Mouse (Mus musculus) heart, adult 2 months (tissue): ENCODE measurements around the gene Msantd2. TPM values are rescaled to one million over a fixed set of nuclear protein-coding genes. Genes with fewer than 3 reads are reported as not detected.

Experiments
- DNase-seq, 2 experiments: peaks; one replicate each; pipeline ENCODE4 v3.0.0; 2021
- H3K27ac ChIP-seq: fragments of 200-600 bp; 2 replicates; pipeline ENCODE4 v1.8.1; 2022
- H3K27me3 ChIP-seq: fragments of 200-500 bp; 2 replicates; pipeline ENCODE4 v1.6.1; 2012; ENCODE audit warnings: mild to moderate bottlenecking, low read length, inconsistent platforms, mixed read lengths; ENCODE audit not compliant: control insufficient read depth, insufficient read depth
- H3K36me3 ChIP-seq: fragments of 200-500 bp; 2 replicates; pipeline ENCODE4 v1.6.1; 2012; ENCODE audit warnings: low read length, inconsistent platforms; ENCODE audit not compliant: control insufficient read depth, insufficient read depth
- H3K4me1 ChIP-seq: fragments of 200-500 bp; 2 replicates; pipeline ENCODE4 v1.6.1; 2011; ENCODE audit warnings: low read length; ENCODE audit not compliant: control insufficient read depth, insufficient read depth
- H3K4me3 ChIP-seq: fragments of 200-600 bp; 2 replicates; pipeline ENCODE4 v1.8.1; 2022
- H3K79me2 ChIP-seq: fragments of 200-500 bp; replicated peaks from 2 replicates; pipeline ENCODE4 v1.6.1; 2012; ENCODE audit warnings: mild to moderate bottlenecking, inconsistent platforms, low read length, moderate library complexity, mixed read lengths; ENCODE audit not compliant: control insufficient read depth, insufficient read depth
- H3K9ac ChIP-seq: fragments of 200-500 bp; 2 replicates; pipeline ENCODE4 v1.6.1; 2012; ENCODE audit warnings: low read depth, mild to moderate bottlenecking, control low read depth, inconsistent platforms, low read length, mixed read lengths
- CTCF ChIP-seq: fragments of 200-600 bp; IDR thresholded peaks from 2 replicates; pipeline ENCODE4 v1.8.1; 2022; ENCODE audit warnings: antibody characterized with exemption, mild to moderate bottlenecking, moderate library complexity
- EP300 ChIP-seq: fragments of 200-500 bp; IDR thresholded peaks from 2 replicates; pipeline ENCODE4 v1.6.1; 2011; ENCODE audit warnings: low read depth, low read length, control low read depth; ENCODE audit not compliant: insufficient read depth
- POLR2A ChIP-seq: fragments of 200-500 bp; IDR thresholded peaks from 2 replicates; pipeline ENCODE4 v1.6.1; 2011; ENCODE audit warnings: mild to moderate bottlenecking, low read depth, low read length, control low read depth; ENCODE audit not compliant: insufficient read depth
- WGBS: fragments of 180-500 bp; shearing (Covaris S2); methylation state at CpG from one replicate; pipeline ENCODE4 v1.1.7; 2018; 5-methylcytosine and 5-hydroxymethylcytosine counted together
- intact Hi-C: fragments of 180-260 bp; cut with DNase I; formaldehyde crosslinking; loops from one replicate; pipeline ENCODE4 v1.15.1; 2025
- long read RNA-seq: library from polyadenylated mRNA; stranded (forward); transcript quantifications from one replicate; pipeline ENCODE4 v2.0.0, GENCODE M21; 2021
- polyA plus RNA-seq: library from polyadenylated mRNA; depleted of rRNA; stranded (reverse); fragments of >200 nt; gene quantifications from 2 replicates; pipeline ENCODE4 v1.2.3, GENCODE M21; 2012; rRNA removed
- total RNA-seq, 2 experiments: library from RNA; stranded (reverse); gene quantifications; 2 replicates each; pipeline ENCODE4 v1.2.3; 2021

The Msantd2 gene
- total RNA-seq (1 to 10 TPM; 6.4 to 7.1 TPM), polyA plus RNA-seq (10.7 and 12.8 TPM in 2 replicates)
- long read RNA-seq, partial matches to known transcripts, result 0 of 4 reads
- long read RNA-seq, other reads (novel, unspliced or antisense), result 2 of 4 reads

DNA sequence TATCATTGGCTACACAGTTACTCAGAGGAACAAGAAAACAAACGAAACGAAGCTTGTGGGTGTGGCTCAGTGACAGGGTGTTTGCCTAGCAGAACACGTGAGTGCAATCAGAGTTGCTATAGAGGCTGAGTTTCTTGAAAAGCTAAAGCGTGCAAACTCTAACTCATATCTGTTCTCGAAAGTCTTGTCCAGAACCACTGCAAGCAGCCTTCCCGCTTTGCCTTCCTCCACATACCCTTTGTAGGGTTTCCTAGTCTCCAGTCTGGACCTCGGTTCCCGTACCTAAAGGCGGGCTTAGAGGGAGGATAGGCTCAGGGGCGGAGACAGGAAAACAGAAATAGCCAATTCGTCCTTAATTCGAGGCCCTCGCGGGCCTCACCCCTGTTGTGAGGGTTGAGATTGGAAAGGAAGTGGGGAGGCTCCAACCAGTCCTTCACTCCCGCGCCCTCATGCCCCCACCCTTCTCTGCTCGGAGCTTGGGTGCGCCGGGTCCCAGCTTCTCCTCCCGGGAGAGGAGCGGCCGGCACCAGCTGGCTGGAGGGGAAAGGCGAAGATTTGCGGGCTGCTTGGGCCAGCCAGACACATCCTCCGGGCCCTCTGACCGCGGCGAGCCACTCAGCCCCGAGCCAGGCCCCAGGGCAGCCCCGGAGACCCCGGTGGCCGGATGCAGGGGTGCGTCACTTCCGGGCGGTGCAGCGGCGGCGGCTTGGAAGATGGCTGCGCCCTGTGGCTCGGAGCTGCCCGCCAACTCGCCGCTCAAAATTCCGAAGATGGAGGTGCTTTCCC lies at the start of gene Msantd2:
Gene Msantd2, plus strand, starts transcription at position 709 of the 786 bp plus-strand sequence.
- under 1% methylated on average over 44 of the region's 44 CpGs for WGBS
- Histone ChIP-seq H3K4me1 (peaks cover 3% of the 10 kb centered on the region), H3K36me3 (peaks cover 2% of the 10 kb centered on the region), H3K4me3 (peak within 1 kb of the TSS; percentile 65), H3K27ac (peak within 1 kb of the TSS; percentile 99), H3K79me2 (peaks cover 1% of the 10 kb centered on the region; the same call in 1 of the 2 replicates), H3K27me3 (no peaks in the 10 kb centered on the region), H3K9ac (peak within 1 kb of the TSS; percentile 85)
- DNase-seq, result peak; percentile 94
- TF ChIP-seq EP300, result no peak
- TF ChIP-seq POLR2A, result peak; percentile 61
- intact Hi-C loops, result loop anchor here (1.0 to 2.0 kb wide), 2 partner anchors 38 to 124 kb away; partner anchors contain the start of gene Spa17

DNA sequence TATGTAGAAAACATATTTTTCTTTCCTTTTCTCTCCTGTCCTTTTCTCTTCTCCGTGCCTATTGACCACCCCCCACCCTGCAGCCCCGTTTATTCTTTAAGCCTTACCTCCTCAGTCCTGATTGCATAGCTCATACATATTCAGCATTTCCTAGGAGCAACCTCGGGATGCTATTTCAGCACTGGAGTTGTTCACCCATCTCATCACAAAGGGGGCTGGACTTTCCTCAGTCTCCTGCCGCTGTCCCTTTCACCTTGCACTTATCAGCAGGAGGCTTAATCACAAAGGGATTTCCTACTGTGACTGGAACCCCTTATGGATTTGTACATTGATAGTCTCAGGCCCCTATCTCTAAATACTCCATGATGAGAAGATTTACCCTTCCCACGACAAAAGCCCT lies 36.7 kb upstream of the Msantd2 start:
- H3K27me3 ChIP-seq, result peaks cover 11% of the 10 kb centered on the region
- H3K4me1 ChIP-seq, result peaks cover 2% of the 10 kb centered on the region
- 4% methylated on average over 5 of the region's 5 CpGs for WGBS
- H3K36me3 ChIP-seq, result no peaks in the 10 kb centered on the region
- no peak for TF ChIP-seq POLR2A
- TF ChIP-seq CTCF, result no peak
- TF ChIP-seq EP300, result no peak
- H3K9ac ChIP-seq, result no peak overlapping the region
- H3K27ac ChIP-seq, result no peak overlapping the region
- H3K79me2 ChIP-seq, result no peaks in the 10 kb centered on the region
- no peak for DNase-seq
- no peak overlapping the region for H3K4me3 ChIP-seq
- intact Hi-C loops, result no loop called here

DNA sequence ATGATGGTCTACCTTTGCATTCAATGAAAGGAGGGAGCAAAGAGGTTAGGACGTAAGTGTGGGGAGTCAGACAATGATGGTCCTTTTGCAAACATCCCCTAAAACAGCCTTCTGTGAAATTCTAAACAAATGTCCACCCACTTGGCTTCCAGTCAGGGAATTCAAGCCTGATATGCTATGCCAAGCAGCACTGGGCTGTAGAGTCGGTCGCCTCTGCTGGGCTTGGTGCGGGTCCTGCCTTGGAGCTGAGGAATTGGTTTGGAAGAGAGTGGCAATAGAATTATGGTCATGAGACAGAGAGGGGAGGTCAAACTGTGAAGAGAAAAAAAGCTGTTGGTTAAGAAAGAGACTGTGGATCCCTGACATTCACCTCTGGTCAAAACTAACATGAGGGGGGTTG lies 35.8 kb upstream of the Msantd2 start:
- WGBS, result 53% methylated on average over 4 of the region's 4 CpGs
- Histone ChIP-seq H3K9ac (no peak overlapping the region), H3K79me2 (no peaks in the 10 kb centered on the region), H3K4me3 (no peak overlapping the region), H3K27ac (no peak overlapping the region), H3K36me3 (no peaks in the 10 kb centered on the region), H3K27me3 (peaks cover 11% of the 10 kb centered on the region), H3K4me1 (peaks cover 2% of the 10 kb centered on the region)
- DNase-seq, result no peak
- TF ChIP-seq POLR2A, result no peak
- no peak for TF ChIP-seq CTCF
- TF ChIP-seq EP300, result no peak
- intact Hi-C loops, result no loop called here

DNA sequence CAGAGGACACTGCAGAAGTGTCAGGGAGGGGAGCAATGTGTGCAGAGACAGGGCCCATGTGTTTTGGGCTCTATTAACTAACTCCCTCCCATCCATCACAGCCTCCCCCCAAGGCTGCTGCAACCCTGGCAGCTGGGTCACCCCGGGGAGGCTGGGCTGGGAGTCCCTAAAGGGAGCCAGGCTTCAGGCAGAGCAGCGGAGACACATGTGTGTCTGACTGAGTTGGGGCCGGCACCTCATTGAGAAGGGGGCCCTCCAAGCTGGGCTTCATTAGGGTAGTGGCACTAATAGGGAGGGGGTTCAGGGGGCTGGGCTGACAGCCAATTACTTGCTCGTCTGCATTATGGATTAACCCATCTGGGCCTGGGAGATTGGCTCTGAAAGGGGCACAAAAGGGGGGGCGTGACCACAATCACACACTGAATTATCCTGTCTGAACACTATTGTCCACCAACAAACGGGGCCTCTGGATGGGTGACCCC lies 35.1 kb upstream of the Msantd2 start:
- Histone ChIP-seq H3K36me3 (no peaks in the 10 kb centered on the region), H3K27ac (no peak overlapping the region), H3K4me1 (peaks cover 2% of the 10 kb centered on the region), H3K79me2 (no peaks in the 10 kb centered on the region), H3K27me3 (peaks cover 11% of the 10 kb centered on the region), H3K4me3 (no peak overlapping the region), H3K9ac (no peak overlapping the region)
- intact Hi-C loops, result no loop called here
- no peak for DNase-seq
- WGBS, result 42% methylated on average over 6 of the region's 6 CpGs
- TF ChIP-seq POLR2A, result no peak
- TF ChIP-seq EP300, result no peak
- TF ChIP-seq CTCF, result no peak

DNA sequence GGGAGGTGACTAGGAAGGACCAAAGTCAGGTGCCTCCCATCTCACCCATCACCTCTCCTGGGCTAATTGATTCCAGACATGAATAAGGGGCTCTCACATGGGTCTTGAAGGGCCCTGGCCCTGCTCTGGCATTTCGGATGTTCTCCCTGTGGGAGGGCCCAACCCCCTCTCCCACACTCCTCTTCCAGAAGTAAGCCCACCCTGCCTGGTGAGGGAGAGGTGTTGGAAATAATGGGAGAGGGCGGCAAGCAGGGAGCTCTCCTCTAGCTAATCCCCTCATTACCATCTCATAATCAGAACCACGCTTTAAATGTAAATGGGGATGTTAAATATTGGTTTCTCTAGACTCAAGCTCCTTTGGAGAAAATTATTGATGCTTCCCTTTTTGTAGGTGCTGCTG lies 34.1 kb upstream of the Msantd2 start:
- no peaks in the 10 kb centered on the region for H3K36me3 ChIP-seq
- peaks cover 2% of the 10 kb centered on the region for H3K4me1 ChIP-seq
- no peak overlapping the region for H3K4me3 ChIP-seq
- peaks cover 12% of the 10 kb centered on the region for H3K27me3 ChIP-seq
- TF ChIP-seq POLR2A (no peak), EP300 (no peak), CTCF (no peak)
- DNase-seq, result no peak
- intact Hi-C loops, result no loop called here
- H3K79me2 ChIP-seq, result no peaks in the 10 kb centered on the region
- WGBS, result 58% methylated on average over 3 of the region's 3 CpGs
- no peak overlapping the region for H3K27ac ChIP-seq
- no peak overlapping the region for H3K9ac ChIP-seq

DNA sequence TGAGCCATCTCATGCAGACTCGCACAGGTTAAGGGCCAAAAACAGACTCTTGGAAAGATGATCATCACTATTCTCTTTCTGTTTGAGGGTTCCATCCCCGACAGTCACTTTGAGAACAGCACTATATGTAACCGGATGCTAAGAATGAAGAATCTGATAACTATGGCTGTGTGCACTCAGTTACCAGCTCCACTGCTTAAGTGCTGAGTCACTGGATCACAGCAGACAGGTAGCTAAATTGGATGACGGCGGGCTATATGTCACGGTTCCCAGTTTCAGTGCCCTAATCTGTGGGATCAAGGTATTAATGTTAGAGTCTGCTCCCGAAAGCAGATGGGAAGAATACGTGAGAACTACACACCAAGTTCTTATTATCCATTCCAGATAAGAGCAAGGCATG lies 33.3 kb upstream of the Msantd2 start:
- TF ChIP-seq POLR2A, result no peak
- TF ChIP-seq CTCF, result no peak
- no peak for TF ChIP-seq EP300
- Histone ChIP-seq H3K4me3 (no peak overlapping the region), H3K27ac (no peak overlapping the region), H3K27me3 (peaks cover 20% of the 10 kb centered on the region), H3K9ac (no peak overlapping the region), H3K4me1 (peaks cover 2% of the 10 kb centered on the region), H3K79me2 (no peaks in the 10 kb centered on the region), H3K36me3 (no peaks in the 10 kb centered on the region)
- intact Hi-C loops, result no loop called here
- DNase-seq, result no peak
- 8% methylated on average over 8 of the region's 8 CpGs for WGBS
